Mouse (Mus musculus): Measurements from ENCODE around the gene Specc1. TPM values are rescaled to one million over a fixed set of nuclear protein-coding genes. Genes with fewer than 3 reads are reported as not detected.
A peak's percentile ranks its signal among the peaks of the same experiment; 100 is the strongest.

Gene Specc1
- total RNA-seq, 2 experiments from 2014 or later, result 4.7 to 6.1 TPM

DNA sequence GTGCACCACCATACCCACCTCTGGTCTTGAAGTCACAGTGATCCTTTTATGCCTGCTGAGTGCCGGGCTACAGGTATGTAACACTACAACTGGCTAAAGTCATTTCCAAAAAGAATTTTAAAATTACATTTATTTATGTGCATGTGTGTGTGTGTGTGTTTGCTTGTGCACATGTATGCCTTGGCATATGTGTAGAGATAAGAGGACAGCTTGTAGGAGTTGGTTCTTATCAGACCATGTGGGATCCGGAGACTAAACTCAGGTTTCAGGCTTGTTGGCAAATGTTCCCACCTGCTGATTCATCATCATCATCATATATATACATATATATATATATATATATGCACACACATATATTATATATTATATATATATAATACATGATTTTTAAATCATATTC, 12.3 kb downstream of the Specc1 start:
- no peak for DNase-seq

DNA sequence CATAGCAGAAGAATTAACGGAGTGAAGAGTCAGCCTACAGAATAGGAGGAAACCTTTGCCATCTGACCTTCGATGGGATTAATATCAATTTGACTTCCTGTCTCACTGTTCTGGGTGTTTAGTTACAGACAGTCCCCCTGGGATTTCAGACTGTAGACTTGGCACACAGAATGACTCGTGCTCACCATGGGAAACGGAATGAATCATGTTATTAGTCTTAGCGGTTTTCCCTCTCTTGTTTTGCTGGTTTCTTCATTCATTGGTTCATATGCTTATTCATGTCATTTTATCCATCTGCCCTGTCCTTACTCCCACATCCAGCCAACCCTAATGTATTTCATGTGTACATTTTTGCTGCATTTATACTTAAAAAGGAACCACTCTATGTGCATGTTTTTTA, 14.3 kb downstream of the Specc1 start:
- DNase-seq, result peak in 1 of 2 experiments; percentile 25

DNA sequence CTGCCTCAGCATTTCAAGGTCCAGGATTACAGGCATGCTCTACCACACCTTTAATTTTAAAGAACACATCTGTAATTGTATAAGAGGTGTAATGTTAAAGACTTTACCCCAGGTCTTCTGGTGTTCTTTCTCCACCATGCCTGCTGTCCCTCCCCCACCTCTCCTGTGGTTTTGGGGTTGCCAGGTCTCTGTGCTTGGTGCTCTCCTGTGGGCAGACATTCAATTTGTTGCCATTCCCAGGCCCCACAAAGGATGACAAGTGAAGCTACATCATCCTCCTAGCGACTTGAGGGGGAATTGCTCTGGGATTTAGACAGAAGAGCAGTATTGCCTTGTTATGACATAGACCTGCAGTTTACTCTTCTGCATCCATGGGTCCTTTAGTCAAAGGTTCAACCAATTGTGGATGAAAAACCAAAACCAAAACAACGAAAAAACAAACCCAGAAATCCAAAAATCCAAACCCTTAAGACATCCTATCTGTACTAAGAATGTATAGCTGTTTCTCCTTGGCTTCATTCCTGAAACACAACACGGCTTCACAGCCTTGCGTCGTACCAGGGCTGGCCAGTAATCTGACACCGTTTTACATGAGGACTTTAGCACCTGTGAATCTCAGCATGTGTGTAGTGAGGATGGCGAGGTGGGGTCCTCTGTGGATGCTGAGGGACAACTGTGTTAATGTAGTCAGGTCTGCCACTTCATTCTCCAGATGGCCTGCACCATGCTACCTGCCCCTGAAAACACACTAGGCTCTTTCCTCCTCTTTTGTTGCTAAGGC, 15.1 kb downstream of the Specc1 start:
- DNase-seq, result no peak

DNA sequence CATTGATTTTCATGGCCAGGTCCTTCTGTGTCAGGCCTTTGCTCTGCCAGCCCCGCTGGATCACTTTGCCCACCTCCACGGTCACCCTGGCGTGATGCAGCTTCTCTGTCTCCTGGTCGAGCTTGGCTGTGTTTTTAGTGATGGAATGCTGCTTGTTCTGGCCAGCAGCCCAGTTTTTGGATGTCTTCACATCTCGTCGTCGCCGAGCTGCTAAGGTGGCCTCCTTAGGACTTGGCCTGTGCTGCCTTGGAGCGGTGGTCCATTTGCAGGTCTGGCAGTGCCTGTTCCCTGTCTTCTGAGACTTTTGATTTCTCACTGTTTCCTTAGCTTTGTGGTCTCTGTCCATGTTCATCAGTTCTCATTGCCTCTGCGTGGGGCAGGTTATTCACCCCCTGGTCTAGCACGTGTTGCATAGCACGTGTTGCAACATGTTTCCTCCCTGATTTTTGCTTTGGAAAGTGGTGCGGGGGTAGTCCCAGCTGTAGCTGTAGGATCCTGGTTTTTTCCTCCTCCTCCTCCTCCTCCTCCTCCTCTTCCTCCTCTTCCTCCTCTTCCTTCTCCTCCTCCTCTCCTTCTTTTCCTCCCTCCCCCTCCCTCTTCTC, 17.6 kb downstream of the Specc1 start:
- DNase-seq, result no peak

DNA sequence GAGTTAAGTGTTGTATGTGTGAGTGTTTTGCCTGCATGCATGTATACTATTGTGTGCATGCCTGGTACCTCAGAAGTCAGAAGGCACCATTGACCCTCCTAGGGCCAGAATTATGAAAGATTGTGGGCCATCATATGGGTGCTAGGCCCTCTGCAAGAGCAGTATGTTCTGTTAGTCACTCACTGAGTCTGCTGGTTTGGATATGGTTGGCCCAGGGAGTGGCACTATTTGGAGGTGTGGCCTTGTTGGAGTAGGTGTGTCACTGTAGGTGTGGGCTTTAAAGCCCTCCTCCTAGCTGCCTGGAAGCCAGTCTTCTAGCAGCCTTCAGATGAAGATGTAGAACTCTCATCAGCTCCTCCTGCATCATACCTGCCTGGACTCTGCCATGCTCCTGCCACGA, 19.2 kb downstream of the Specc1 start:
- DNase-seq, result no peak

DNA sequence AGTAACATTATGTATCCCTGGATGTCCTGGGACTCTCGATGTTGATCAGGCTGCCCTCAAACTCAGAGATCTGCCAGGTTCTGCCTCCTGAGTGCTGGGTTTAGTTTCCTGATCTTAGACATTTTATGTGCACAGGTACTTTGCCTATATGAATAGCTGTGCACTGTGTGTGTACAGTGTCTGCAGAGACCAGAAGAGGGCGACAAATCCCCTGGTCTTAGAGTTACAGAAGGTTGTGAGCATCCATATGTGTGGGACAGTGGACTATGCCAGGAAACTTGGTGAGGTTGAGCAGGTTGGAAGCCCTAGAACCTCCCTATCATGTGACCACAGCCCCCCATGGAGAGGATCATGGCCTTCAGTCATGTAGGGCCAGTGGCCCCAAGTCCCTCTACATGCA, 24.7 kb downstream of the Specc1 start:
- DNase-seq, result no peak

DNA sequence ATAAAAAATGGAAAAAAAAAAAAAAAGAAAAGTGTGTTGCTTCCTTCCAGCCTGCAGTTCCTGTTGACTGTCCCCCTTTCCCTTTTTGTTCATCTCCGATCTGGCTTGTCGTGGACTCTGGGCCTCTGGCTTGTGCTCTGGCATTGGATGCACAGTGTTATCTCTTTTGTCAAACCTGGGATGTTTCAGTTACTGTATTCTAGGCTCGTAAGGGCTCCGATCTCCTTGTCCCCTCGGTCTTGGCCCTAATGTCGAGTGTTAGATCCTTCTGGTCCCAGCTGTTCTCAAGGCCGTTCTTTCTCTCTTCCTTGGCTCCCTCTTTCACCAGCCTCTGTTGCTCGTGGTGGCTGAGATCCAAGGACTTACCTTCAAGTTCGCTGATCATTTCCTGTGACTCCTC, 26.3 kb downstream of the Specc1 start:
- DNase-seq, result no peak

DNA sequence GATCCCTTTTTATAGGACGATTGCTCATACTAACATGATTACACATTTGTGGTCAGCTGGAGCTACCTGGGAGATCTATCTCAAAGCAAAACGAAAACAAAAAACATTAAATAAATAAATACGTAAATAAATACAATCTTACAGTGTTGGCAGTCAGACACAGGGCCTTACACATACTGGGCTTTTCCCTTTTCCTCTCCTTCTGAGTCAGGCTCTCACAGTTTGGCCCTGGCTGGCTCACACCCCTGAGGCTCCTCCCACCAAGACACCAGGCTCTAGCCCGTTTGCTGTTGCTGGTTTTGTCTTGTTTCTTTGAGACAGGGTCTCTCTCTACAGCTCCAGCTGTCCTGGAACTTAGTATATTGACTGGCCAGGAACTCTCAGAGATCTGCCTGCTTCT, 30.4 kb downstream of the Specc1 start:
- DNase-seq, result no peak

DNA sequence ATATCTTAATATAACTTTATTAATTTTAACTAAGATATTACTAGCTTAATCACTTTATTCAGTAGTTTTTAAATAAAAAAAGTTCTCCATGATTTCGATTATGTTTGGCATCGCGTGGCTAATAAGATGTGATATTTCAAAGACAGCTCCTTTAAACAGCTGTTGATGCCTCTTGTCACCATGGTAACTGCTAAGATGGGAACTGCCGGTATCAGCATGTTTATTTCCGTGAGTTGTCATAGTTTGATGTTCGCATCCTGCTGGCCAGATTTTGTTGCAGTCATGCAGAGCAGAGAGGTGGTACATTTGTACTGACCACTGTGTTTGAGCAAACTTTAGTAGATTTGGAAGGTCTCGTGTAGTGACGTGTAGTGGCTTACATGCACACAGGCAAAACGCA, 33.1 kb downstream of the Specc1 start:
- DNase-seq, result peak in 1 of 2 experiments; percentile 14

DNA sequence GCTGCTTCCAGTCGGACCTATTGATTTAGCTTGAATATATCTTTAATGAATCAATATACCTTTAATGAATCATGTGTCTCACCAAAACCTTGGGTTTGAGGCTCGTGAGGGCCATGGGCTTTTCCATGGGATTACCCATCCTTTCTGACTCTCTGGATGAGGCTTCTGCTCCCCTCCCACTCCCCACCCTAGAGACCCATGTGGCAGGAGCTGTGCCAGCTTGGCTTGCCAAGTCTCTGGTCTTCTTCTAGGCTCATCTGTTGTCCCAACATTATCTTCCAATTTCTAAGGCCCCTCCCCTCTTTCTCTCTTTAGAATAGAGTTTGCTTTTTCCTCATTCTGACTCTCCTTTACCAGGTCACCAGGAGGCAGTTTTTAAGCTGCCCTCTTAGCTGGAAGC, 35.0 kb downstream of the Specc1 start:
- DNase-seq, result no peak

DNA sequence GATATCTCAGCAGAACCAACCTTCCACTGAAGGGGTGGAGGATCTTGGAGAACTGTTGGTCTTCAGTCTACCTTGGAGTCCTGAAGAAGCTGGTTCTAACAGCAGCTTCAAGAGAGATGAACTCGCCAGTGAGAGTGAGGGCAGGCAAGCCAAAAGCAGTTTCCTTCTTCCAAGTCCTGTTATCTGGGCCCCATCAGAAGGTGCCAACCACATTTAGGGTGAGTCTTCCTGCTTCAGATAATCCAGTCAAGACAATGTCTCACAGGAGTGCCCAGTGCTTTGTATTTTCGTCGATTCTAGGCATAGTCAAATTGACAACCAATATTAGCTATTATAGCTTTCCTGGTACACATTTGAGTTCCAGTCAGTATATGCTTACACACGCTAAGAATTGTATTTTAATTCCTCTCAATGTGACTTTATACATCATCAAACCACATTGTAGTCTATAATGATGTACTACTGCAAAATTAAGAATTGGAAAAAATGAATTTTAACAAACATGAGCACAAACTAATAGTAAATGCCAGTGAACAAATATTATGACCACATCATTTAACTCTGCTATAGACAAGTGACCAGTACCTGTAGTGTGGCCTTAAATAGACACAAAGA, 36.2 kb downstream of the Specc1 start:
- no peak for DNase-seq

DNA sequence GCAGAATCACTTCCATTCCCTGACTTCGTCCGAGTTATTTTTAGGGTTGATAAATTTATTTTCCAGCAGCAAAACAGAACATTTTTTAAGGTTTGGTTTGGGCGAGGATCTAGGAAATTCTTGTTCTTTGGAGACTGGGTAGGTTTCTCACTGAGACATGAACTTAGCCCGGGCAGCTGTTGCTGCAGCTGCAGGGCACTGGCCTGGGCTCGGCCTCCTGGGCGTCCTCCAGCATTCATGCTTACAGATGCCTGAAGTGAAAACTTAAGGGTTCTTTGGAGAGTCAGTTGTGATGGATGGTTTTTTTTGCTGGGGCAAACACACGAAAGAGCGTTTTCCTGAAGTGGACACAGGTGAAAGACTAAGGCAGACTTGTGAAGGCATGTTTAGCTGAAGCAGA, 42.9 kb downstream of the Specc1 start:
- DNase-seq, result no peak

DNA sequence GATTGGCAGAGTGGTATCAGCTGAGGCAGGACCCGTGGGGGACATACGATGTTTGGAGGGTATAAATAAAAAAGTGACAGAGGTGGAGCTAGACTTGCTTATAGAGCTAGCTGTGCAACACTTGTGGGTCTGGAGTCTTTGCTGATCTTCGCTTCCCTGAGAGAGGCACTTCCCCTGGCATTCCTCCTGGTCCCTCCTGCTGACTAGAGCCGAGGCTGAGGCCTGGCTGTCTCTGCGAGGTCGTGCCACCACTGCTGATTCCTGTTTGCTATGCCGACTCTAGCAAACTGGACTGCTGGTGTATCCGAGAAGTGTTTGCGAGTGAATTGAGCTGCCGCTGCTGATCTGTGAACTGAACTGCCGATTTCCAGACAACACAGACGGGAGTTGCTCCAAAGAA, 43.5 kb downstream of the Specc1 start:
- no peak for DNase-seq

DNA sequence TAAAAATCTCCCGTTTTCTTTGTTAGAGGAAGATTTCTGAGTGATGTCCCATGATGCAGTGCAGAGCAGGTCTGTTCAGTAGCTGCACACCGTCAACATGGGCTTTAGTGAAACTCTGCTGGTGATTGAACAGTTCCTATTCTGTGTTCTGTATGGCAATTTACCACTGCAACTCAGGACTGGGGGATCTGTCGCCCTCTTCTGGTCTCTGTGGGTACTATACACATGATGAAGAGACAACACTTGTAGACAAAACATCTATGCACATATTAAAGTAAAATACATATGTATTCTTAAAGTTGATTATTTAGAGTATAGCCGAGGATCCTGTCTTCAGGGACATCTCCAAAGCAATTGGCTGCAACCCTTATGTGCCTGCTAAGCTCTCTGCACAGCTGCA, 45.4 kb downstream of the Specc1 start:
- no peak for DNase-seq

DNA sequence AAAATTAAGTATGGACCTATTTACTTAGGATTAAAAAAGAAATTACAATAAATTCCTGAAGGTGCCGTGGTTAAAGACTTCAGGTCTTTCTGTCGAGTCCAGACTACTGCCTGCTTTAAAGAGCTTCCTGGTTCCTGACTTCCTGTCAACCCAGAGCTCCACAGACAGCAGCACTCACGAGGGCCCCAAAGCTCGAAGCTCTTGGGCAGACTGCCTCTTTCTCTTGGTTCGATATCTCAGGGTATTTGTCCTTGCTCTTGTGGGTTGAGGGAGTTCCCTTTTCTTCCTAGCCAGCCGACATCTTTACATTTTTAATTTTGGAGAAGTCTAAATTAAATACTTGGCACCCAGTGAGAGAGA, 48.3 kb downstream of the Specc1 start:
- DNase-seq, result peak; percentile 26 to 36

DNA sequence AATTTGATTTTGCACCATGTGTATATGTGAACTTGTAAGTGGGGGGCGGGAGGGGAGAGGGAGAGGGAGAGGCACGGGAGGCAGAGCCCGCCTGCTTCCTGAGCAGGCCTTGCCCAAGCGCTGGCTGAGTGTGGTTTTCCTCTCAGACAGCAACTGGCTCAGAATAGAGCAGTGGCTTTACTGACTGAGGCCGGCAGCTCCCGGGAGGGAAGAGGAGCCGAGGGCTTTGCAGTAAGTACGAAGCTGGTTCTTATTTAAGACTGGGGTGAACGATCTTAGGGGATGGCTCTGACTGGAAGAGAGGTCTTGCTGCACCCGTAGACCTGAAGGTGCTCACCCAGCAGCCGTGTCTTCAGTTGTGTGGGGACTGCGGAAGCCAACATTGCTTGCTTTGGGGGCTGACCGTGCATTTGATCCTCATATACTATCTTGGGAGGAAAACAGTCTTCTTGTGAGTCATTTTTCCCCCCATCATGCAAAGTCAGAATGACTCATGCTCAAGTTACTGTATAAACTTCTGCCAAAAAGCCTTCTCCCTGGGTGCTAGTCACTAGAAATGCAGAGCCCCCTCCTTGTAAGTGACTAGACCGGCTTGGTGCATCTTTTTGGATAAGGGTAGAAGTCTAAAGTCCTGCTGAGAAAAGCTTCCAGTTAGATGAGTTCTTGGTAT, 48.8 kb downstream of the Specc1 start:
- DNase-seq, result peak; percentile 54 to 64

DNA sequence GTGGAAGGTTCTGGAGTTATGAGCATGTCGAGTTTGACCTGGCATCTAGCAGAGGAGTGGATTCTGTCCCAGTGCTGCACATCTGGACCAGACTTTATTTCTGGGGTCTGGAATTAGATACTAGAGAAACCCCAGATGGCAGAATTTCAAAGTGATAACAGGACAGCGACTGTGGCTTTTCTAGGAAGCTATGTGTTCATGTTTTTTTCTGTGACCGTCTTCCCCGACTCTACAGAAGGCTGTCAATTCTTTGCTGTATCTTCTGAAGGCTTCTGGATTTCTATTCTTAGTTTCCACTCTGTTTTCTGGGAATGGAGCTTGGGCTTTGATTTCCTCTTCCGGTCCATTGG, 49.3 kb downstream of the Specc1 start:
- DNase-seq, result no peak

DNA sequence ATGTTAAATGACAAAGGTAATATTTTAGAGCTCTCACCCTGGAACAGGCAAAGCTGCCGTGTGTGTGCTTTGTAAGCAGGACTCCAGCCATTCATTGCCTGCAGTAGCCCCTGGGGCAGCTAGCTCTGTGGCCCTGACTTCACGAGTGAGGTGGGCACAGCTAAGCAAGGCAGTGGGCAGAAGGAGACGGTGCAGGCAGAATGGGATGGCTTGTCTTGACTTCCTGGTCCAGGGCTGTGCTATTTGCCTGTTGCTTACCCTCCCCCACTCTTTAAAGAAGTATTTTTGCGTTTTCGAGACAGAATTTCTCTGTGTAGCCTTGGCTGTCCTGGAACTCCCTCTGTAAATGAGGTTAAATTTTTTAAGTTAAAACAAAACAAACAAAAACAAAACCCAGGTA, 50.1 kb downstream of the Specc1 start:
- DNase-seq, result no peak

DNA sequence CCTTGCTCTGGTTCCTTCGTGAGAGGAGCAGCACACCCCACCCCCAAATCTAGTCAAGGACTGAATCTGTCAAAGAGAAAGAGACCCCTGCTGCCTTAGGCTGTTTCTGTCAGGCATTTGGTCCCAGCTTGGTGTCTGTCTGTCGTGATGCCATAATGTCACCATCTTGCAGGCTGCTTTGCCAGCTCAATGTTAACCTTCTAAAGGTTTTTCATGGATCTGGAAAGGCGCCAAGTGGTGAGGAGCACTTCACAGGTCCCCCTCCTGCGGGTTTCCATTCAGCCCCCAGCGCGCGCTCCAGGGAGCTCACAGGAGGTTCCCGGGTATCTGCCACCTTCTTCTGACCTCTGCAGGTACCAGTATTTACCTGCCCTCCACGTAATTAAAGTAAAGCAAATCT, 51.4 kb downstream of the Specc1 start:
- DNase-seq, result no peak

DNA sequence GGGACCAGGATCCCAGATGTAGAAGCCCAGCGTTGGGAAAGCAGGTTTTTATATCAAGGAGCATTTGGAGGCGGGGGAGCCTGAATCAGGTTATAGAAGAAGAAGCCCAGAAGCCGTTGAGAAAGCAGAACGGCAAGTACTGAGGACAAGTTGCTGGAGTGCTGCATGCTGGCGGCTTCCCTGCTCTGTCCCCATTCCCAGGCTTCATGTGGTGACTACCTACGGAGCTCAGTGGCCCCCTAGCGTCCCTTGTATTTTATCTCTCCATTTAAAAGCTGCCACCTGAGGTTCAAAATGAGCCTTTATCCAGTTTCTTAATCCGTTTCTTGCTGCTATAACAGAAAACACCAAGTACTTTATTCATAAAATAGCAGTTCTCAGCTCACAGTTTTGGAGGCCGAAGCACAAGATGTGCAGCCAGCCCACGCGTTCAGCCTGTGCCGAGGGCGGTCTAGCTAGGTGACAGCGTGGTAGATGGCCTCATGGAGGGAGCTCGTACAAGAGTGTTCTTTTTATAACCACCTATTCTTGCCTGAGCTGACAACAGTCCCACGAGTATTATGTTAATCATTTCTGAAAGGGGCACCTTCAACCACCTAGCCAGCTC, 54.2 kb downstream of the Specc1 start:
- DNase-seq, result peak in 1 of 2 experiments; percentile 18

DNA sequence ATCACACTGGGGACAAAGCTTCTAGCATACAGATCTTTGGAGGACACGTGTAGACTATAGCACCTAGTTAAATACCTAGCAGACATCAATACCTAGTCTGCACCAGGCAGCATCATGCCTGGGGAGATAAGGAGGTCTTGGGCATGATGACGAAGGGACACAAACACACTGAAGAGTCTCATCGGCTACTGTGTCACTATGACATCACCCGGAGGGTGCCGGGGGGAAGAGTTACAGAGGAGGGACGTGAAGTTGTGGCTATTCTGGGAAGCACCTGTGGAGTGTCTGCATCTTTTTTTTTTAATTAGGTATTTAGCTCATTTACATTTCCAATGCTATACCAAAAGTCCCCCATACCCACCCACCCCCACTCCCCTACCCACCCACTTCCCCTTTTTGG, 55.5 kb downstream of the Specc1 start:
- DNase-seq, result no peak

DNA sequence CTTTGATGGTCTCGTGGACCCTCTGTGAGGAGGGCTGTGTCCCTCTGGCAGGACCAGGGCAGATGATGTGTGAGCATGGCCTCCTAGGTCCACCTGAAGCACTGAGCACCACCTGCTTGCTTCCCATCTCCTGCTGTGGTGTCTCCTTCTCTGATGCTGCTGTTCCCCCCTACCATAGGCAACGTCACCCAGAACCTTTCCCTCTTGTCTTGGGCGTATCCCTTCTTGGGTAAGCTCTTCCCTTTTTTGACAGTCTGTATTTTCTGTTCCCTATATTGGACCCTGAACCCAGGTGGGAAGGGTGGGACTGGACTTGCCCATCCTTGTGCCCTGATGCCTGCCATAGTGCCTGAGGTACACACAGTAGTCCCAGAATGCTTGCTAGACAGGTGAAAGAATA, 56.9 kb downstream of the Specc1 start:
- no peak for DNase-seq

DNA sequence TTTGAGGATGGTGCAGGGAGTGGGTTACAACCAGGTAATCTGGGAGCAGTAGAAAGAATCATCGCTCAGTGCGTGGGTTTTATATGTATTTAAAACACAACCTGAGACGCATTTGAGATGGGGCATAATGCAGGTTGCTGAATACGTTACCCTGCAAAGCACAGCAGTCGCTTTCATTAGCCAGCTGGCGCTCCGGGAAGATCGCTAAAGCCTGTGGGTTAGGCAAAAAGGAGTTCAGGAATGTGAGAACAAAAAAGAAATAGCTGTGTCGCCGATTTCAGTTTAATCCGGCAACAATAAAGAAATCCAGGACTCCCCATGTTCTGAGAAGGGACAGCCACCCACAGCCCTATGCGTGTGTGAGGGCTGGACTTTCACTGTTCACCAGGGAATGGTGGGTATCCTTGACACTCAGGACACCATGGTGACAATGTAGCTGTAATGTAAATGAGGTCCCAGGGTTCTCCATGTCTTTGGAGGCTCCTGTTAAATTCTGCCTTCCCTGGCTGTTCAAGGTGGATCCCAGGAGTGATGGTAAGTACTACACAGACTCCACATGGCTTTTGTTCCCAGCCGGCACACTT, 58.6 kb downstream of the Specc1 start:
- no peak for DNase-seq

Data from heart, adult 18-20 months (tissue).